Mouse (Mus musculus) ES-E14 (cell line): ENCODE measurements around the gene Gimap7. TPM values are rescaled to one million over a fixed set of nuclear protein-coding genes. Genes with fewer than 3 reads are reported as not detected.

Source experiments
- DNase-seq: peaks from one replicate; pipeline ENCODE4 v3.0.0-alpha.2; 2013; ENCODE audit warnings: low read depth, low spot score
- H3K27ac ChIP-seq: 2 replicates; pipeline ENCODE4 v1.5.1; 2012; ENCODE audit warnings: low read depth, mild to moderate bottlenecking, low read length, moderate library complexity, mixed read lengths; ENCODE audit not compliant: poor library complexity, insufficient read depth, severe bottlenecking
- H3K36me3 ChIP-seq: 2 replicates; pipeline ENCODE4 v1.6.1; 2012; ENCODE audit warnings: mild to moderate bottlenecking, low read length, moderate library complexity, mixed read lengths; ENCODE audit not compliant: control insufficient read depth, poor library complexity, insufficient read depth, severe bottlenecking
- H3K4me1 ChIP-seq, 2 experiments: fragments of 150-350 bp in 1 of 2; sonication (generic) in 1 of 2; 2 replicates each; pipeline ENCODE4 v1.6.1; 2012; ENCODE audit warnings: low read length in 2 of 2, mild to moderate bottlenecking in 1 of 2, mixed read lengths in 1 of 2; ENCODE audit not compliant: control insufficient read depth in 2 of 2, insufficient read depth in 2 of 2, poor library complexity in 1 of 2
- H3K4me3 ChIP-seq, 2 experiments: fragments of 150-350 bp in 1 of 2; sonication (generic) in 1 of 2; 2 replicates each; pipeline ENCODE4 v1.5.1; 2012; ENCODE audit warnings: low read length in 2 of 2, low read depth in 1 of 2, mild to moderate bottlenecking in 1 of 2, mixed read lengths in 1 of 2; ENCODE audit not compliant: insufficient read depth in 1 of 2, poor library complexity in 1 of 2, severe bottlenecking in 1 of 2
- H3K9ac ChIP-seq: 2 replicates; pipeline ENCODE4 v1.6.1; 2012; ENCODE audit warnings: low read depth, mild to moderate bottlenecking, low read length, mixed read lengths; ENCODE audit not compliant: poor library complexity, insufficient read depth, severe bottlenecking
- H3K9me3 ChIP-seq: fragments of 150-350 bp; sonication (generic); 2 replicates; pipeline ENCODE4 v1.6.1; 2012; ENCODE audit warnings: low read depth, mild to moderate bottlenecking, low read length; ENCODE audit not compliant: control insufficient read depth, insufficient read depth
- CHD2 ChIP-seq: IDR thresholded peaks from 2 replicates; pipeline ENCODE4 v1.6.1; 2014; ENCODE audit warnings: mild to moderate bottlenecking, low read depth, low read length, inconsistent platforms
- HCFC1 ChIP-seq: IDR thresholded peaks from 2 replicates; pipeline ENCODE4 v1.6.1; 2012; ENCODE audit warnings: low read length, inconsistent platforms, borderline replicate concordance; ENCODE audit not compliant: insufficient read depth
- MAFK ChIP-seq: IDR thresholded peaks from 2 replicates; pipeline ENCODE4 v1.6.1; 2014; ENCODE audit warnings: mild to moderate bottlenecking, low read depth, low read length, inconsistent platforms; ENCODE audit not compliant: insufficient read depth
- ZC3H11A ChIP-seq: IDR thresholded peaks from 2 replicates; pipeline ENCODE4 v1.6.1; 2012; ENCODE audit warnings: low read depth, mild to moderate bottlenecking, inconsistent platforms, low read length, borderline replicate concordance
- ZNF384 ChIP-seq: IDR thresholded peaks from 2 replicates; pipeline ENCODE4 v1.6.1; 2012; ENCODE audit warnings: low read depth, low read length, inconsistent platforms
- in situ Hi-C, 2 experiments: fragments of 600-800 bp; cut with MboI; formaldehyde crosslinking; loops; one replicate each; pipeline ENCODE4 v1.15.1; 2025; ENCODE audit warnings: low sequenced_read_pairs in 2 of 2, inconsistent platforms in 1 of 2; ENCODE audit not compliant: unreplicated experiment in 2 of 2
- total RNA-seq: library from RNA; depleted of rRNA; stranded (reverse); fragments of 300-350 nt; gene quantifications from 2 replicates; pipeline ENCODE4 v1.2.3, GENCODE M21; 2012

Gene Gimap7
- total RNA-seq, 1 experiment = not detected

GRCm38 (mm10) chr6:48745959-48746889 is 27.8 kb downstream of the Gimap7 start, which contains the start of gene Gimap5:
Gene Gimap5 (plus strand): TSS chr6:48746197.
- in situ Hi-C loops = no loop called here
- Histone ChIP-seq H3K36me3 (no peaks in the 10 kb centered on the region), H3K27ac (no peak within 1 kb of the TSS), H3K4me3 (peak within 1 kb of the TSS; percentile 3 to 10; a peak in 2 of 4 replicates), H3K4me1 (peaks cover under 1 to 3% of the 10 kb centered on the region in 2 experiments; a peak in 1 of 4 replicates), H3K9me3 (no peaks in the 10 kb centered on the region), H3K9ac (no peak within 1 kb of the TSS)
- TF ChIP-seq HCFC1 (no peak), MAFK (no peak)
- DNase-seq = peak; percentile 56

- no peak overlapping the region for H3K4me3 ChIP-seq
- no peak for DNase-seq
- H3K4me1 ChIP-seq = no peaks in the 10 kb centered on the region
- TF ChIP-seq CHD2 = no peak
- no peak for TF ChIP-seq MAFK
- no peak for TF ChIP-seq ZNF384
- no peak for TF ChIP-seq ZC3H11A
- TF ChIP-seq HCFC1 = no peak
- H3K9me3 ChIP-seq = no peaks in the 10 kb centered on the region
- in situ Hi-C loops = no loop called here
- no peak overlapping the region for H3K9ac ChIP-seq
- no peak overlapping the region for H3K27ac ChIP-seq
- H3K36me3 ChIP-seq = no peaks in the 10 kb centered on the region
These were observed 28.9 kb downstream of the Gimap7 start for GRCm38 (mm10) chr6:48747091-48747966.

- H3K9ac ChIP-seq = no peak overlapping the region
- H3K4me1 ChIP-seq = no peaks in the 10 kb centered on the region
- in situ Hi-C loops = no loop called here
- TF ChIP-seq HCFC1 (no peak), ZNF384 (no peak), ZC3H11A (no peak), MAFK (no peak), CHD2 (no peak)
- H3K27ac ChIP-seq = no peak overlapping the region
- no peak overlapping the region for H3K4me3 ChIP-seq
- no peaks in the 10 kb centered on the region for H3K9me3 ChIP-seq
- DNase-seq = no peak
- no peaks in the 10 kb centered on the region for H3K36me3 ChIP-seq
These were observed 45.3 kb downstream of the Gimap7 start for GRCm38 (mm10) chr6:48763567-48764270.

- H3K36me3 ChIP-seq = no peaks in the 10 kb centered on the region
- H3K9ac ChIP-seq = no peak overlapping the region
- in situ Hi-C loops = no loop called here
- no peak overlapping the region for H3K4me3 ChIP-seq
- no peaks in the 10 kb centered on the region for H3K9me3 ChIP-seq
- H3K4me1 ChIP-seq = no peaks in the 10 kb centered on the region
- no peak for DNase-seq
- no peak overlapping the region for H3K27ac ChIP-seq
- TF ChIP-seq ZC3H11A = no peak
- no peak for TF ChIP-seq ZNF384
- TF ChIP-seq CHD2 = no peak
- TF ChIP-seq HCFC1 = no peak
- no peak for TF ChIP-seq MAFK
These were observed 46.1 kb downstream of the Gimap7 start for GRCm38 (mm10) chr6:48764496-48764895.
